Mouse (Mus musculus) forebrain, embryonic 12.5 days (tissue): ENCODE measurements at regions not wholly inside any gene's neighbourhood (a gene's known extent, or its start where the extent isn't known, plus 50 kb on each side); places are given as distances from the start of the nearest gene placed in this dataset.

Experiments
- ATAC-seq: fragments of 200-750 bp; cut with Nextera tagmentation; 2 replicates; pipeline ENCODE4 v1.8.0; 2017; ENCODE audit warnings: moderate TSS enrichment; ENCODE audit not compliant: low FRiP score
- H3K27ac ChIP-seq: fragments of 300-500 bp; sonication (generic); 2 replicates; pipeline ENCODE4 v1.5.1; 2016; ENCODE audit warnings: mild to moderate bottlenecking
- H3K27me3 ChIP-seq: fragments of 300-500 bp; sonication (generic); 2 replicates; pipeline ENCODE4 v1.6.1; 2016; ENCODE audit warnings: mild to moderate bottlenecking
- H3K36me3 ChIP-seq: fragments of 300-500 bp; sonication (generic); replicated peaks from 2 replicates; pipeline ENCODE4 v1.6.1; 2016; ENCODE audit warnings: mild to moderate bottlenecking
- H3K4me1 ChIP-seq: fragments of 300-500 bp; sonication (generic); 2 replicates; pipeline ENCODE4 v1.6.1; 2016
- H3K4me2 ChIP-seq: fragments of 300-500 bp; sonication (generic); 2 replicates; pipeline ENCODE4 v1.6.1; 2016; ENCODE audit warnings: mild to moderate bottlenecking, moderate library complexity
- H3K4me3 ChIP-seq: fragments of 300-500 bp; sonication (generic); replicated peaks from 2 replicates; pipeline ENCODE4 v1.5.1; 2016; ENCODE audit warnings: mild to moderate bottlenecking
- H3K9ac ChIP-seq: fragments of 300-500 bp; sonication (generic); 2 replicates; pipeline ENCODE4 v1.6.1; 2016; ENCODE audit warnings: mild to moderate bottlenecking
- H3K9me3 ChIP-seq: fragments of 300-500 bp; sonication (generic); 2 replicates; pipeline ENCODE4 v1.6.1; 2016
- WGBS: fragments of 180-500 bp; shearing (Covaris S2); methylation state at CpG from one replicate; pipeline ENCODE4 v1.1.7; 2016; 5-methylcytosine and 5-hydroxymethylcytosine counted together

GRCm38 (mm10) chr4:24154418-24154817, 341.8 kb upstream of the Mms22l start:
- H3K4me3 ChIP-seq: no peak overlapping the region
- no peaks in the 10 kb centered on the region for H3K36me3 ChIP-seq
- H3K4me2 ChIP-seq: no peak overlapping the region
- no peaks in the 10 kb centered on the region for H3K9me3 ChIP-seq
- ATAC-seq: peak; percentile 87
- WGBS: 19% methylated on average over 8 of the region's 8 CpGs
- no peaks in the 10 kb centered on the region for H3K4me1 ChIP-seq
- no peak overlapping the region for H3K9ac ChIP-seq
- H3K27me3 ChIP-seq: no peaks in the 10 kb centered on the region
- H3K27ac ChIP-seq: no peak overlapping the region

GRCm38 (mm10) chr4:24173750-24174149, 322.5 kb upstream of the Mms22l start:
- Histone ChIP-seq H3K9ac (no peak overlapping the region), H3K36me3 (no peaks in the 10 kb centered on the region), H3K27ac (no peak overlapping the region), H3K27me3 (no peaks in the 10 kb centered on the region), H3K4me2 (no peak overlapping the region), H3K4me1 (peaks cover 3% of the 10 kb centered on the region; the same call in 1 of the 2 replicates), H3K9me3 (no peaks in the 10 kb centered on the region), H3K4me3 (no peak overlapping the region)
- WGBS: 22% methylated on average over 2 of the region's 2 CpGs
- ATAC-seq: peak; percentile 68; the same call in 1 of the 2 replicates

- H3K27me3 ChIP-seq: no peaks in the 10 kb centered on the region
- H3K4me1 ChIP-seq: peaks cover 19% of the 10 kb centered on the region
- no peaks in the 10 kb centered on the region for H3K9me3 ChIP-seq
- peak; percentile 90 for ATAC-seq
- no peak overlapping the region for H3K4me3 ChIP-seq
- no peak overlapping the region for H3K9ac ChIP-seq
- no peaks in the 10 kb centered on the region for H3K36me3 ChIP-seq
- WGBS: 18% methylated on average over 10 of the region's 10 CpGs
- H3K4me2 ChIP-seq: peak overlapping the region; percentile 22
- peak overlapping the region; percentile 79 for H3K27ac ChIP-seq
Measured at GRCm38 (mm10) chr4:24213262-24214036, 282.8 kb upstream of the Mms22l start.

- peak overlapping the region; percentile 79 for H3K27ac ChIP-seq
Measured at GRCm38 (mm10) chr4:24214037-24214362, 282.3 kb upstream of the Mms22l start.

GRCm38 (mm10) chr4:24218383-24218934, 277.8 kb upstream of the Mms22l start:
- Histone ChIP-seq H3K36me3 (no peaks in the 10 kb centered on the region), H3K4me2 (0 out of 2 replicates have a peak overlapping the region, but pooled peaks have one; percentile 15), H3K4me1 (peaks cover 35% of the 10 kb centered on the region), H3K9ac (no peak overlapping the region), H3K9me3 (no peaks in the 10 kb centered on the region), H3K27ac (peak overlapping the region; percentile 59), H3K4me3 (no peak overlapping the region), H3K27me3 (no peaks in the 10 kb centered on the region)
- no peak for ATAC-seq
- 24% methylated on average over 6 of the region's 6 CpGs for WGBS

More at GRCm38 (mm10) chr4:24214037-24214362, 282.3 kb upstream of the Mms22l start:
- no peak overlapping the region for H3K4me3 ChIP-seq
- H3K27me3 ChIP-seq: no peaks in the 10 kb centered on the region
- peaks cover 24% of the 10 kb centered on the region for H3K4me1 ChIP-seq
- WGBS: 17% methylated on average over 3 of the region's 3 CpGs
- no peak overlapping the region for H3K9ac ChIP-seq
- no peak; the same call in 1 of the 2 replicates for ATAC-seq
- no peak overlapping the region for H3K4me2 ChIP-seq
- H3K36me3 ChIP-seq: no peaks in the 10 kb centered on the region
- H3K9me3 ChIP-seq: no peaks in the 10 kb centered on the region

- Histone ChIP-seq H3K27me3 (no peaks in the 10 kb centered on the region), H3K4me2 (no peak overlapping the region), H3K27ac (peak overlapping the region; percentile 80), H3K4me1 (peaks cover 29% of the 10 kb centered on the region), H3K9ac (no peak overlapping the region), H3K36me3 (no peaks in the 10 kb centered on the region), H3K9me3 (no peaks in the 10 kb centered on the region), H3K4me3 (no peak overlapping the region)
- 18% methylated on average over 4 of the region's 4 CpGs for WGBS
- peak; percentile 77 for ATAC-seq
Measured at GRCm38 (mm10) chr4:24219074-24219497, 277.2 kb upstream of the Mms22l start.

GRCm38 (mm10) chr4:24219583-24219982, 276.7 kb upstream of the Mms22l start:
- ATAC-seq: no peak
- peaks cover 26% of the 10 kb centered on the region for H3K4me1 ChIP-seq
- no peak overlapping the region for H3K4me2 ChIP-seq
- no peak overlapping the region for H3K9ac ChIP-seq
- H3K27me3 ChIP-seq: no peaks in the 10 kb centered on the region
- H3K36me3 ChIP-seq: no peaks in the 10 kb centered on the region
- peak overlapping the region; percentile 80 for H3K27ac ChIP-seq
- H3K4me3 ChIP-seq: no peak overlapping the region
- WGBS: 38% methylated on average over 3 of the region's 3 CpGs
- H3K9me3 ChIP-seq: no peaks in the 10 kb centered on the region

GRCm38 (mm10) chr4:24245124-24245523, 251.1 kb upstream of the Mms22l start:
- 37% methylated on average over 6 of the region's 6 CpGs for WGBS

GRCm38 (mm10) chr4:24248142-24249054, 247.9 kb upstream of the Mms22l start:
- H3K27ac ChIP-seq: 0 out of 2 replicates have a peak overlapping the region, but pooled peaks have one; percentile 56
- H3K27me3 ChIP-seq: no peaks in the 10 kb centered on the region
- H3K4me1 ChIP-seq: peaks cover 6% of the 10 kb centered on the region
- no peak overlapping the region for H3K4me3 ChIP-seq
- no peak overlapping the region for H3K9ac ChIP-seq
- no peaks in the 10 kb centered on the region for H3K36me3 ChIP-seq
- no peak overlapping the region; the same call in 1 of the 2 replicates for H3K4me2 ChIP-seq
- peak; percentile 90 for ATAC-seq
- 22% methylated on average over 6 of the region's 6 CpGs for WGBS
- H3K9me3 ChIP-seq: no peaks in the 10 kb centered on the region

More at GRCm38 (mm10) chr4:24245124-24245523, 251.1 kb upstream of the Mms22l start:
- H3K36me3 ChIP-seq: no peaks in the 10 kb centered on the region
- H3K9ac ChIP-seq: no peak overlapping the region
- no peak overlapping the region for H3K4me3 ChIP-seq
- no peak overlapping the region for H3K27ac ChIP-seq
- H3K4me1 ChIP-seq: peaks cover 6% of the 10 kb centered on the region
- no peaks in the 10 kb centered on the region for H3K9me3 ChIP-seq
- H3K27me3 ChIP-seq: no peaks in the 10 kb centered on the region
- peak overlapping the region; percentile 21; the same call in 1 of the 2 replicates for H3K4me2 ChIP-seq
- ATAC-seq: peak; percentile 51; the same call in 1 of the 2 replicates

GRCm38 (mm10) chr4:24249243-24249970, 246.8 kb upstream of the Mms22l start:
- peak; percentile 45 for ATAC-seq
- WGBS: 26% methylated on average over 6 of the region's 6 CpGs

GRCm38 (mm10) chr4:24278154-24278553, 218.1 kb upstream of the Mms22l start:
- no peaks in the 10 kb centered on the region for H3K36me3 ChIP-seq
- no peak overlapping the region for H3K4me2 ChIP-seq
- ATAC-seq: 0 out of 2 replicates have a peak, but pooled peaks have one; percentile 17
- H3K27ac ChIP-seq: no peak overlapping the region
- H3K9ac ChIP-seq: no peak overlapping the region
- no peak overlapping the region for H3K4me3 ChIP-seq
- 57% methylated on average over 3 of the region's 3 CpGs for WGBS
- no peaks in the 10 kb centered on the region for H3K27me3 ChIP-seq
- no peaks in the 10 kb centered on the region for H3K4me1 ChIP-seq
- H3K9me3 ChIP-seq: no peaks in the 10 kb centered on the region

More at GRCm38 (mm10) chr4:24249243-24249970, 246.8 kb upstream of the Mms22l start:
- no peaks in the 10 kb centered on the region for H3K36me3 ChIP-seq
- H3K27ac ChIP-seq: peak overlapping the region; percentile 59
- no peaks in the 10 kb centered on the region for H3K27me3 ChIP-seq
- H3K9me3 ChIP-seq: no peaks in the 10 kb centered on the region
- H3K4me2 ChIP-seq: no peak overlapping the region
- no peak overlapping the region for H3K4me3 ChIP-seq
- peaks cover 6% of the 10 kb centered on the region for H3K4me1 ChIP-seq
- no peak overlapping the region for H3K9ac ChIP-seq
